Mouse (Mus musculus) bone marrow, adult 2 months (tissue): ENCODE measurements at regions not wholly inside any gene's neighbourhood (a gene's known extent, or its start where the extent isn't known, plus 50 kb on each side); places are given as distances from the start of the nearest gene placed in this dataset.

Experiments
- CTCF ChIP-seq: fragments of 200-500 bp; IDR thresholded peaks from 2 replicates; pipeline ENCODE4 v1.5.1; 2011; ENCODE audit warnings: low read length, control low read depth; ENCODE audit not compliant: control insufficient read depth, insufficient read depth
- POLR2A ChIP-seq: fragments of 200-500 bp; IDR thresholded peaks from 2 replicates; pipeline ENCODE4 v1.6.1; 2011; ENCODE audit warnings: low read depth, mild to moderate bottlenecking, control low read depth, low read length, borderline replicate concordance; ENCODE audit not compliant: control insufficient read depth

DNA sequence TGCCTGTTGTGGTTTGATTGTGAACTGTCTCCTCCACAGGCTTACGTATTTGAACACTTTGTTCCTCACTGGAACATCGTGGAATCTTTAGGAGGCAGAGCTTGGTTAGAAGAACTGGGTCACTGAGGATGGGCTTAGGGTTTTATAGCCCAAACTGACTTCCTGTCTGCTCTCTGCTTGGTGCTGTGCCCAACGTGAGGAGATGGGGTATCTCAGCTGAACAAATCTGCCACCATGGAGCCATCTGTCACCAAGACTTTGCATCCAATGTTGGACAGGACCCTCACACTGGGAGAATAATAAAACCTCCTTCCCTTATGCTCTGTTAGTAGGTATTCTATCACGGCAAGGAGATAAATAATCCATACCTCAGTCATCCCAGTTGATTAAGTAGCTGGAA, 134.2 kb upstream of the Tnp1 start:
- TF ChIP-seq POLR2A (no peak), CTCF (no peak)
